ENCODE assay signal across 10 mouse cellular contexts in the genomic region with DNA sequence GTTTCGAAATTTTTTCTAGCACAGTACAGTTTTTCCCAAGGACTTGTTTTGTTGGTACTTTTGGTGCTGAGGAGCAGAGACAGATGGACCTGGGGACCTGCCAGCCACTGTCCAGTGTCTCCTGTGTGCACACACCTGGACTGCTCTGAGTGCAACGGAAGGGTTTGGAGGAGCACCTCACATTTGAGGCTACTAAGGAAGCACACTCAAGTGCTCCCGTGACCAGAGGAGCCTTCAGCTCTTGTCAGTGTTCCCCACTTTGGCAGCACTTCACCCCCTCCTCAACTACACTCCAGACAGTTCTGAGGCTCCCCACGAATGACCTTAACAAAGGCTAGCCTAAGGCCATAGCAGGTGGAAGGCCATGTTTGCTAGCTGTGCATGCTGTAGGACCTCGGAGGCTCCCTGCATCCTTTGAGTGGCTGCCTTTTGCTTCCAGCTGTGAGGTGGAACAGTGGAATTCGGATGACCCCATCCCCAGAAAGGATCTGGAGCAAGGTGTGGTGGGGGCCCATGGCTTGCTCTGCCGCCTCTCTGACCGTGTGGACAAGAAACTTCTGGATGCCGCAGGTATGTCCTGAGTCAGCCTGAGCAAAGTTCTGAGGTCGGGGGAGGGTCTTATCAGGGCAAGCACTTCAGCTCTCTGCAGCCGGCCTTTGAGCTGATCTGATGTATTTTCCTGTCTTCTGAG. TPM values are rescaled to one million over a fixed set of nuclear protein-coding genes. Genes with fewer than 3 reads are reported as not detected.
DNase-seq lines count a peak whose midpoint lies in the region; ATAC-seq and TF ChIP-seq lines count a peak whose summit lies in the region.
"Had no signal": no experiment of that assay in that cellular context is flagged by ENCODE, and none has a peak within 500 bp of the region (broad histone marks: within the 10 kb centered on the region; RNA-seq: fewer than 3 reads in every experiment).

No protein-coding gene starts in this region.

- TF ChIP-seq CTCF in gastrocnemius, adult 2 months (IDR thresholded peaks at IDR 0.05) = no peak

- no peak overlapping the region; the same call in 1 of the 2 replicates for H3K9ac ChIP-seq in neural tube, embryonic 11.5 days (ENCODE audit: low read length)
- H3K9ac ChIP-seq in limb, embryonic 11.5 days (ENCODE audit: low read length) = no peak overlapping the region; the same call in 1 of the 2 replicates

- intact Hi-C loops in gastrocnemius, adult 2 months (cut with DNase I) = no loop called here

- H3K9me3 ChIP-seq in neural tube, embryonic 11.5 days (ENCODE audit: control insufficient read depth, low read length) = no peaks in the 10 kb centered on the region
- no peaks in the 10 kb centered on the region for H3K9me3 ChIP-seq in limb, embryonic 11.5 days (ENCODE audit: control insufficient read depth, low read length)

- no peak overlapping the region for H3K4me3 ChIP-seq in gastrocnemius, adult 2 months
- no peak overlapping the region for H3K4me3 ChIP-seq in neural tube, embryonic 11.5 days (ENCODE audit: low read depth, low read length)
- 0 out of 2 replicates have a peak overlapping the region, but pooled peaks have one; percentile 66 for H3K4me3 ChIP-seq in limb, embryonic 11.5 days (ENCODE audit: low read depth, low read length)

- peak overlapping the region; percentile 95; the same call in 1 of the 2 replicates for H3K27ac ChIP-seq in gastrocnemius, adult 2 months
- H3K27ac ChIP-seq in neural tube, embryonic 11.5 days (ENCODE audit: low read depth, low read length) = no peak overlapping the region
- H3K27ac ChIP-seq in limb, embryonic 11.5 days (replicated peaks; ENCODE audit: low read depth, low read length) = no peak overlapping the region

- no peaks in the 10 kb centered on the region for H3K27me3 ChIP-seq in neural tube, embryonic 11.5 days (ENCODE audit: control insufficient read depth, insufficient read depth, low read length)
- H3K27me3 ChIP-seq in limb, embryonic 11.5 days (ENCODE audit: control insufficient read depth, insufficient read depth, low read length) = no peaks in the 10 kb centered on the region

- no peak for DNase-seq in gastrocnemius, adult 2 months
- DNase-seq in gastrocnemius, adult 18-20 months (ENCODE audit: low spot score) = no peak
- no peak for DNase-seq in neural tube, embryonic 11.5 days (ENCODE audit: low spot score)
- no peak for DNase-seq in neural tube, embryonic 10.5 days (ENCODE audit: extremely low spot score, low spot score)
- no peak for DNase-seq in limb, embryonic 11.5 days (ENCODE audit: low spot score)
- DNase-seq in adipocyte (ENCODE audit: low spot score) = no peak
- DNase-seq in embryo, embryonic 10.5 days (ENCODE audit: low spot score) = no peak
- DNase-seq in thymus, postnatal 14 days = no peak
- DNase-seq: gastrocnemius, postnatal 36 days; lung, postnatal 4 days had no signal

- H3K4me1 ChIP-seq in neural tube, embryonic 11.5 days (ENCODE audit: control insufficient read depth, insufficient read depth, low read length) = no peaks in the 10 kb centered on the region; the same call in 1 of the 2 replicates
- H3K4me1 ChIP-seq in limb, embryonic 11.5 days (ENCODE audit: control insufficient read depth, insufficient read depth, low read length) = 0 out of 2 replicates have a peak, but pooled peaks cover 4% of the 10 kb centered on the region

- no peak for ATAC-seq in neural tube, embryonic 11.5 days (ENCODE audit: insufficient read depth, low FRiP score, low TSS enrichment)
- no peak for ATAC-seq in limb, embryonic 11.5 days (ENCODE audit: insufficient number of reproducible peaks, low FRiP score, low TSS enrichment, low read depth)

- WGBS in neural tube, embryonic 11.5 days = 72% methylated on average over 11 of the region's 11 CpGs
- WGBS in limb, embryonic 11.5 days = 76% methylated on average over 11 of the region's 11 CpGs

- H3K36me3 ChIP-seq in neural tube, embryonic 11.5 days (ENCODE audit: control insufficient read depth, insufficient read depth, low read length) = no peaks in the 10 kb centered on the region; the same call in 1 of the 2 replicates
- H3K36me3 ChIP-seq in limb, embryonic 11.5 days (ENCODE audit: control insufficient read depth, insufficient read depth, low read length) = 0 out of 2 replicates have a peak, but pooled peaks cover 5% of the 10 kb centered on the region

- H3K4me2 ChIP-seq in neural tube, embryonic 11.5 days (ENCODE audit: low read depth) = peak overlapping the region; percentile 91; the same call in 1 of the 2 replicates
- peak overlapping the region; percentile 88 for H3K4me2 ChIP-seq in limb, embryonic 11.5 days (ENCODE audit: low read depth, severe bottlenecking)

RNA-seq across cellular contexts. Expression of gene Grhpr, which starts 1.4 kb away (rescaled TPM):
- total RNA-seq in gastrocnemius, adult 2 months (2021) = 10 to 100 TPM; 23.9 to 24.7 TPM
- total RNA-seq in gastrocnemius, adult 18-20 months (2021) = 10 to 100 TPM; 21.9 to 28.0 TPM
- polyA plus RNA-seq in neural tube, embryonic 11.5 days (2014; fragmentation: Nextera tagmentation; extraction: Ambion mirVana) = 44.7 and 45.7 TPM in 2 replicates
- 61.5 and 70.7 TPM in 2 replicates for polyA plus RNA-seq in limb, embryonic 11.5 days (2014; fragmentation: Nextera tagmentation; extraction: Ambion mirVana)

RNA-seq across cellular contexts. Expression of gene Zbtb5, which starts 29.6 kb away (rescaled TPM):
- total RNA-seq in gastrocnemius, adult 2 months (2021) = 1 to 10 TPM; 2.3 to 3.0 TPM
- total RNA-seq in gastrocnemius, adult 18-20 months (2021) = 1 to 10 TPM; 2.0 to 2.3 TPM
- polyA plus RNA-seq in neural tube, embryonic 11.5 days (2014; fragmentation: Nextera tagmentation; extraction: Ambion mirVana) = 43.6 and 46.1 TPM in 2 replicates
- 41.1 and 41.8 TPM in 2 replicates for polyA plus RNA-seq in limb, embryonic 11.5 days (2014; fragmentation: Nextera tagmentation; extraction: Ambion mirVana)

RNA-seq across cellular contexts. Expression of gene Polr1e, which starts 35.8 kb away (rescaled TPM):
- 1 to 10 TPM; 3.8 to 4.0 TPM for total RNA-seq in gastrocnemius, adult 2 months (2021)
- 1 to 10 TPM; 4.1 to 4.5 TPM for total RNA-seq in gastrocnemius, adult 18-20 months (2021)
- 51.6 and 56.7 TPM in 2 replicates for polyA plus RNA-seq in neural tube, embryonic 11.5 days (2014; fragmentation: Nextera tagmentation; extraction: Ambion mirVana)
- polyA plus RNA-seq in limb, embryonic 11.5 days (2014; fragmentation: Nextera tagmentation; extraction: Ambion mirVana) = 56.3 and 67.3 TPM in 2 replicates
